Mouse (Mus musculus) testis, adult 2 months (tissue): ENCODE results near the gene Slc52a3.

Experiments used
- CTCF ChIP-seq: fragments of 200-500 bp; IDR thresholded peaks from 2 replicates; pipeline ENCODE4 v1.5.1; 2012; ENCODE audit warnings: low read depth, mild to moderate bottlenecking, inconsistent platforms, low read length, moderate library complexity; ENCODE audit not compliant: control insufficient read depth, insufficient read depth, insufficient replicate concordance
- POLR2A ChIP-seq: fragments of 200-500 bp; IDR thresholded peaks from 2 replicates; pipeline ENCODE4 v1.6.1; 2012; ENCODE audit warnings: low read depth, mild to moderate bottlenecking, inconsistent platforms, low read length, moderate library complexity; ENCODE audit not compliant: control insufficient read depth

- no peak for TF ChIP-seq CTCF
- no peak for TF ChIP-seq POLR2A
Observed at GRCm38 (mm10) chr2:152010251-152010650, 13.9 kb downstream of the Slc52a3 start.
